Mouse (Mus musculus) CH12.LX (cell line): ENCODE results near the gene 2810004N23Rik. TPM values are rescaled to one million over a fixed set of nuclear protein-coding genes. Genes with fewer than 3 reads are reported as not detected.

Experiments
- DNase-seq: peaks from one replicate; pipeline ENCODE4 v3.0.0-alpha.2; 2013; ENCODE audit errors: extremely low read depth
- H3K27ac ChIP-seq: 2 replicates; pipeline ENCODE4 v1.5.1; 2012; ENCODE audit warnings: low read depth, mild to moderate bottlenecking, control low read depth, moderate library complexity; ENCODE audit not compliant: insufficient read depth
- H3K27me3 ChIP-seq: replicated peaks from 2 replicates; pipeline ENCODE3; 2012; ENCODE audit warnings: inconsistent platforms
- H3K36me3 ChIP-seq, 2 experiments: replicated peaks in 1 of 2; 2 replicates each; pipeline versions ENCODE3 to v1.6.1; 2012; ENCODE audit warnings: inconsistent platforms in 1 of 2, low read length in 1 of 2, mild to moderate bottlenecking in 1 of 2, mixed read lengths in 1 of 2, moderate library complexity in 1 of 2; ENCODE audit not compliant: control insufficient read depth in 1 of 2, insufficient read depth in 1 of 2
- H3K4me1 ChIP-seq, 2 experiments: 2 replicates each; pipeline ENCODE4 v1.6.1; 2012; ENCODE audit warnings: inconsistent platforms in 1 of 2, moderate library complexity in 1 of 2; ENCODE audit not compliant: insufficient read depth in 2 of 2, control insufficient read depth in 1 of 2
- H3K4me2 ChIP-seq: 2 replicates; pipeline ENCODE4 v1.6.1; 2012; ENCODE audit warnings: low read depth, mild to moderate bottlenecking, control low read depth; ENCODE audit not compliant: poor library complexity, insufficient read depth, severe bottlenecking
- H3K4me3 ChIP-seq, 3 experiments: fragments of 150-350 bp in 1 of 3; sonication (generic) in 1 of 3; replicated peaks in 1 of 3; 2 replicates each; pipeline versions ENCODE3 to v1.5.1; 2011 to 2012; ENCODE audit warnings: low read depth in 2 of 3, low read length in 2 of 3, mild to moderate bottlenecking in 2 of 3, moderate library complexity in 2 of 3, control low read depth in 1 of 3, improper control_type of control experiment in 1 of 3, inconsistent platforms in 1 of 3, mixed read lengths in 1 of 3; ENCODE audit not compliant: poor library complexity in 1 of 3
- H3K79me2 ChIP-seq: replicated peaks from 2 replicates; pipeline ENCODE4 v1.6.1; 2012; ENCODE audit warnings: mild to moderate bottlenecking, moderate library complexity; ENCODE audit not compliant: control insufficient read depth, poor library complexity, insufficient read depth, severe bottlenecking; ENCODE audit errors: extremely low read depth
- H3K9ac ChIP-seq: 2 replicates; pipeline ENCODE4 v1.6.1; 2012; ENCODE audit warnings: low read depth, mild to moderate bottlenecking, control low read depth, moderate library complexity; ENCODE audit not compliant: insufficient read depth
- H3K9me3 ChIP-seq: replicated peaks from 2 replicates; pipeline ENCODE3; 2012; ENCODE audit warnings: low read length, inconsistent platforms, mixed read lengths
- CHD1 ChIP-seq: IDR thresholded peaks from 2 replicates; pipeline ENCODE4 v1.6.1; 2012; ENCODE audit warnings: low read depth, low read length, improper control_type of control experiment, inconsistent platforms
- CTCF ChIP-seq, 2 experiments: IDR thresholded peaks in 1 of 2; conservative IDR thresholded peaks in 1 of 2; 2 replicates each; pipeline ENCODE4 v1.5.1; 2011 to 2012; ENCODE audit warnings: low read depth in 2 of 2, low read length in 2 of 2, improper control_type of control experiment in 1 of 2, inconsistent platforms in 1 of 2, mild to moderate bottlenecking in 1 of 2, moderate library complexity in 1 of 2
- E2F4 ChIP-seq: IDR thresholded peaks from 2 replicates; pipeline ENCODE4 v1.6.1; 2011; ENCODE audit warnings: low read depth, low read length, improper control_type of control experiment; ENCODE audit not compliant: insufficient replicate concordance
- ELF1 ChIP-seq: IDR thresholded peaks from 2 replicates; pipeline ENCODE4 v1.6.1; 2014; ENCODE audit warnings: low read depth, mild to moderate bottlenecking, inconsistent platforms, low read length, improper control_type of control experiment
- EP300 ChIP-seq: IDR thresholded peaks from 2 replicates; pipeline ENCODE4 v1.6.1; 2011; ENCODE audit warnings: low read length, improper control_type of control experiment
- GABPA ChIP-seq: IDR thresholded peaks from 2 replicates; pipeline ENCODE4 v1.6.1; 2012; ENCODE audit warnings: low read depth, low read length, improper control_type of control experiment, inconsistent platforms; ENCODE audit not compliant: insufficient replicate concordance
- HCFC1 ChIP-seq: IDR thresholded peaks from 2 replicates; pipeline ENCODE4 v1.6.1; 2012; ENCODE audit warnings: low read depth, mild to moderate bottlenecking, inconsistent platforms, low read length, improper control_type of control experiment
- KAT2A ChIP-seq: IDR thresholded peaks from 2 replicates; pipeline ENCODE4 v1.6.1; 2012; ENCODE audit warnings: low read length, improper control_type of control experiment, inconsistent platforms; ENCODE audit not compliant: insufficient replicate concordance
- MAZ ChIP-seq: IDR thresholded peaks from 2 replicates; pipeline ENCODE4 v1.6.1; 2012; ENCODE audit warnings: low read depth, mild to moderate bottlenecking, inconsistent platforms, low read length, improper control_type of control experiment, moderate library complexity
- MEF2A ChIP-seq: IDR thresholded peaks from 2 replicates; pipeline ENCODE4 v1.6.1; 2014; ENCODE audit warnings: low read depth, mild to moderate bottlenecking, inconsistent platforms, low read length, improper control_type of control experiment, borderline replicate concordance
- MXI1 ChIP-seq: IDR thresholded peaks from 2 replicates; pipeline ENCODE4 v1.6.1; 2011; ENCODE audit warnings: mild to moderate bottlenecking, low read depth, low read length, improper control_type of control experiment
- MYC ChIP-seq: IDR thresholded peaks from 2 replicates; pipeline ENCODE4 v1.6.1; 2011; ENCODE audit warnings: low read depth, mild to moderate bottlenecking, improper control_type of control experiment, low read length
- NELFE ChIP-seq: IDR thresholded peaks from 2 replicates; pipeline ENCODE4 v1.6.1; 2011; ENCODE audit warnings: low read depth, low read length, improper control_type of control experiment
- POLR2AphosphoS2 ChIP-seq: IDR thresholded peaks from 2 replicates; pipeline ENCODE4 v1.6.1; 2011; ENCODE audit warnings: low read depth, low read length, improper control_type of control experiment
- RCOR1 ChIP-seq: conservative IDR thresholded peaks from 2 replicates; pipeline ENCODE4 v1.6.1; 2012; ENCODE audit warnings: low read depth, mild to moderate bottlenecking, inconsistent platforms, low read length, improper control_type of control experiment
- TBP ChIP-seq: conservative IDR thresholded peaks from 2 replicates; pipeline ENCODE4 v1.6.1; 2011; ENCODE audit warnings: low read depth, low read length, improper control_type of control experiment
- TCF12 ChIP-seq: IDR thresholded peaks from 2 replicates; pipeline ENCODE4 v1.6.1; 2014; ENCODE audit warnings: low read depth, mild to moderate bottlenecking, inconsistent platforms, low read length, improper control_type of control experiment
- UBTF ChIP-seq: IDR thresholded peaks from 2 replicates; pipeline ENCODE4 v1.6.1; 2012; ENCODE audit warnings: low read depth, mild to moderate bottlenecking, inconsistent platforms, low read length, improper control_type of control experiment, moderate library complexity
- USF2 ChIP-seq: conservative IDR thresholded peaks from 2 replicates; pipeline ENCODE4 v1.6.1; 2011; ENCODE audit warnings: low read depth, low read length, improper control_type of control experiment
- ZMIZ1 ChIP-seq: IDR thresholded peaks from 2 replicates; pipeline ENCODE4 v1.6.1; 2012; ENCODE audit warnings: low read depth, mild to moderate bottlenecking, inconsistent platforms, low read length, improper control_type of control experiment
- ZNF384 ChIP-seq: IDR thresholded peaks from 2 replicates; pipeline ENCODE4 v1.6.1; 2012; ENCODE audit warnings: low read depth, low read length, improper control_type of control experiment, inconsistent platforms
- dilution Hi-C: fragments of 300-500 bp; cut with MboI; formaldehyde crosslinking; loops from 2 replicates; pipeline ENCODE4 v1.14.3; 2020; ENCODE audit warnings: low sequenced_read_pairs; ENCODE audit not compliant: extremely low pct_unique_long_range_greater_than_20kb, extremely low pct_ligation_motif_present
- in situ Hi-C: fragments of 300-500 bp; cut with MboI; formaldehyde crosslinking; loops from 3 replicates; pipeline ENCODE4 v1.14.3; 2019; ENCODE audit warnings: low sequenced_read_pairs, low pct_ligation_motif_present, low pct_unique_long_range_greater_than_20kb, mixed read lengths
- polyA plus RNA-seq: library from polyadenylated mRNA; unstranded; fragments of >175 nt; gene quantifications from 2 replicates; pipeline ENCODE4 v1.2.1, GENCODE M21; 2012; ENCODE audit warnings: low read depth; ENCODE audit not compliant: insufficient read length
- total RNA-seq, 2 experiments: library from RNA; depleted of rRNA; stranded (reverse); fragments of 300-350 nt in 1 of 2; fragments of >200 nt in 1 of 2; gene quantifications; 2 replicates each; pipeline ENCODE4 v1.2.3; 2012 to 2014

2810004N23Rik gene
- total and polyA plus RNA-seq, 3 experiments: 45.1 to 75.7 (median 47.6) TPM

DNA sequence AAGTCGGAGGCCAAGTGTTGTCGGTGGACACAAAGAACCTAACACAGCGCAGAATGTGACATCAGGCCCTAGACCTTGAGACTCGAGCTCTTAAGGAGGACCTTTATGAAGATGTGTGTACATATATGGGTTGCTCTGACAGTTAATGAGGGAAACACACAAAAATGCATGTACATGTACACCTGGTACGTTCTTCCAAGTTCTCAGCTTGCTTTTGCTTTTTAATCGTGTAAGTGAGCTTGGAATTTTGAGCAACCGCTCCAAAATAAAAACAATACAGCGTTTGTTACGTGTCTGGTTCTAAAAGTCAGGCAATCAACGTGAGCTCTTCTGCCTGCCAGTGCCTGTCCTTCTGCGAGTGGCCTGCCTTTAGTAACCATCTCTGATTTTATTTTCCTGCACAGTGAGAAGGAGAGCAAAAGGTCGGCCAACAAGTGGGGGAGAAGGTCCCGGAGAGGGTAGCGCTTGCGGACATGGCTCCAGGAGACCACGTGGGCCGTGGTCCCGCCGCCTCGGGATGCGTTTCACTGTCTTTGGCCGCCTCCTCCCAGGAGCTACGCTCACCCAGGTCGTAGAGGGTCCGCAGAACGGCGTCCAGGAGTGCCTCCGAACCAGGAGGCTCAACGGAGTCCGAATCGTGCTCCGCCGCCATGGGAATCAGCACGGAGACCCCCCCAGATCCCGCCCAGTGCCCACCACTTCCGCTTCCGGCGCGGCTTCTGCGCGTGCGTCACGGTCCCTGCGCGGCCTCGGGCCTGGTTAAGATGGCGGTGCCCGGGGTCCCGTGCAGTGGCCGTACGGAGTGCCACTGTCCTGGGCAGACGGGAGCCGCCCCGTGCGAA is at the start of gene 2810004N23Rik, which contains the start of gene Gnpat (continued):
- no peak; the same call in 1 of the 2 replicates for TF ChIP-seq GABPA

GRCm38 (mm10) chr8:124911938-124912872 is 49.3 kb upstream of the 2810004N23Rik start:
- H3K36me3 ChIP-seq: peaks cover 31 to 91% of the 10 kb centered on the region in 2 experiments

GRCm38 (mm10) chr8:124910349-124910748 is 47.4 kb upstream of the 2810004N23Rik start:
- peaks cover 0 to 3% of the 10 kb centered on the region in 2 experiments; a peak in 1 of 4 replicates for H3K4me1 ChIP-seq
- H3K4me2 ChIP-seq: no peak overlapping the region
- H3K4me3 ChIP-seq: no peak overlapping the region
- dilution Hi-C loops: no loop called here
- no peaks in the 10 kb centered on the region for H3K27me3 ChIP-seq
- H3K9ac ChIP-seq: no peak overlapping the region
- no peak for TF ChIP-seq CHD1
- no peak for TF ChIP-seq MYC
- TF ChIP-seq ZMIZ1: no peak
- no peak for TF ChIP-seq GABPA
- TF ChIP-seq RCOR1: no peak
- no peak for TF ChIP-seq USF2
- no peak for TF ChIP-seq ELF1
- no peak for TF ChIP-seq UBTF
- no peak for TF ChIP-seq MAZ
- no peak for TF ChIP-seq TBP
- TF ChIP-seq MEF2A: no peak
- TF ChIP-seq TCF12: no peak
- TF ChIP-seq EP300: no peak
- TF ChIP-seq ZNF384: no peak
- no peak for TF ChIP-seq POLR2AphosphoS2
- in situ Hi-C loops: no loop called here
- peaks cover 43 to 94% of the 10 kb centered on the region in 2 experiments for H3K36me3 ChIP-seq
- peaks cover 4% of the 10 kb centered on the region for H3K9me3 ChIP-seq
- no peak overlapping the region for H3K27ac ChIP-seq
- no peak for DNase-seq
- H3K79me2 ChIP-seq: no peaks in the 10 kb centered on the region; the same call in 1 of the 2 replicates

More at GRCm38 (mm10) chr8:124911938-124912872, 49.3 kb upstream of the 2810004N23Rik start:
- no peak overlapping the region for H3K9ac ChIP-seq
- DNase-seq: no peak
- TF ChIP-seq E2F4 (no peak), HCFC1 (no peak), NELFE (no peak), CTCF (conservative IDR thresholded peaks at IDR 0.05 in 1 of 2, IDR thresholded peaks at IDR 0.05 in 1 of 2; ENCODE audit: low read depth in 2 of 2, low read length in 2 of 2) (no peak), UBTF (no peak), POLR2AphosphoS2 (no peak), MXI1 (no peak), KAT2A (no peak), MAZ (no peak), MYC (no peak)
- H3K4me3 ChIP-seq: no peak overlapping the region
- peaks cover 4% of the 10 kb centered on the region for H3K9me3 ChIP-seq
- H3K79me2 ChIP-seq: no peaks in the 10 kb centered on the region
- no peaks in the 10 kb centered on the region for H3K27me3 ChIP-seq
- dilution Hi-C loops: no loop called here
- in situ Hi-C loops: no loop called here
- no peak overlapping the region for H3K4me2 ChIP-seq
- peaks cover 0 to 11% of the 10 kb centered on the region in 2 experiments; a peak in 2 of 4 replicates for H3K4me1 ChIP-seq
- no peak overlapping the region for H3K27ac ChIP-seq
